Mouse (Mus musculus) CD8-positive naive resting alpha-beta T cell, adult 57 days (primary cell): Measurements from ENCODE around the gene Shh. TPM values are rescaled to one million over a fixed set of nuclear protein-coding genes. Genes with fewer than 3 reads are reported as not detected.

Source experiments
- total RNA-seq: library from RNA; stranded (reverse); gene quantifications from one replicate; pipeline ENCODE4 v1.2.4, GENCODE M21; 2023

The Shh gene
- total RNA-seq: not detected

GRCm38 (mm10) chr5:28466760-28467306 is at the start of gene Shh:
TSS of gene Shh (minus strand) at chr5:28467256.

Other genes starting within 250 kb of the Shh start
- not detected for gene Cnpy1, start 221.4 kb downstream of the Shh start, total RNA-seq
- 171 TPM for gene Rbm33, start 150.1 kb downstream of the Shh start, total RNA-seq